13 mouse cellular contexts compared by ENCODE assay signal in genomic region chr11:116660181-116660580, GRCm38 (mm10). TPM values are rescaled to one million over a fixed set of nuclear protein-coding genes. Genes with fewer than 3 reads are reported as not detected.
DNase-seq lines count a peak whose midpoint lies in the region; ATAC-seq lines count a peak whose summit lies in the region.
"Had no signal": no experiment of that assay in that cellular context is flagged by ENCODE, and none has a peak within 500 bp of the region (broad histone marks: within the 10 kb centered on the region; RNA-seq: fewer than 3 reads in every experiment).

No protein-coding gene starts in this region.

- H3K27me3 ChIP-seq in midbrain, embryonic 10.5 days (ENCODE audit: low read depth, poor library complexity, severe bottlenecking) = peaks cover 58% of the 10 kb centered on the region
- no peaks in the 10 kb centered on the region; the same call in 1 of the 2 replicates for H3K27me3 ChIP-seq in midbrain, embryonic 11.5 days (ENCODE audit: control insufficient read depth, insufficient read depth, low read length)
- peaks cover 14% of the 10 kb centered on the region for H3K27me3 ChIP-seq in hindbrain, embryonic 12.5 days
- H3K27me3 ChIP-seq in neural tube, embryonic 14.5 days (ENCODE audit: control insufficient read depth, insufficient read depth, low read length) = no peaks in the 10 kb centered on the region

- peaks cover 73% of the 10 kb centered on the region for H3K4me1 ChIP-seq in midbrain, embryonic 10.5 days
- peaks cover 50% of the 10 kb centered on the region for H3K4me1 ChIP-seq in midbrain, embryonic 11.5 days (ENCODE audit: control insufficient read depth, insufficient read depth, low read length)
- peaks cover 65% of the 10 kb centered on the region for H3K4me1 ChIP-seq in hindbrain, embryonic 12.5 days
- peaks cover 51% of the 10 kb centered on the region for H3K4me1 ChIP-seq in neural tube, embryonic 14.5 days (ENCODE audit: control insufficient read depth, insufficient read depth, low read length)

- WGBS in midbrain, embryonic 10.5 days = 88% methylated on average over 9 of the region's 9 CpGs
- 85% methylated on average over 9 of the region's 9 CpGs for WGBS in midbrain, embryonic 11.5 days
- 77% methylated on average over 9 of the region's 9 CpGs for WGBS in hindbrain, embryonic 12.5 days
- 50% methylated on average over 9 of the region's 9 CpGs for WGBS in neural tube, embryonic 14.5 days

- no peak overlapping the region for H3K4me3 ChIP-seq in midbrain, embryonic 10.5 days
- H3K4me3 ChIP-seq in midbrain, embryonic 11.5 days (ENCODE audit: low read depth, low read length) = no peak overlapping the region
- no peak overlapping the region for H3K4me3 ChIP-seq in hindbrain, embryonic 12.5 days
- no peak overlapping the region for H3K4me3 ChIP-seq in neural tube, embryonic 14.5 days (ENCODE audit: low read depth, low read length)

- peak overlapping the region; percentile 81 for H3K27ac ChIP-seq in midbrain, embryonic 10.5 days (replicated peaks)
- no peak overlapping the region for H3K27ac ChIP-seq in midbrain, embryonic 11.5 days (ENCODE audit: low read depth, low read length)
- H3K27ac ChIP-seq in hindbrain, embryonic 12.5 days = peak overlapping the region; percentile 93
- H3K27ac ChIP-seq in neural tube, embryonic 14.5 days (ENCODE audit: low read depth, low read length) = peak overlapping the region; percentile 79

- H3K9me3 ChIP-seq in midbrain, embryonic 10.5 days (replicated peaks) = no peaks in the 10 kb centered on the region
- H3K9me3 ChIP-seq in midbrain, embryonic 11.5 days (ENCODE audit: control insufficient read depth, low read length) = no peaks in the 10 kb centered on the region
- no peaks in the 10 kb centered on the region for H3K9me3 ChIP-seq in hindbrain, embryonic 12.5 days (replicated peaks)
- H3K9me3 ChIP-seq in neural tube, embryonic 14.5 days (ENCODE audit: control insufficient read depth, low read length) = no peaks in the 10 kb centered on the region

- peak; percentile 87 for DNase-seq in heart, adult 11 months
- DNase-seq in heart, postnatal 4 days = no peak
- DNase-seq in midbrain, embryonic 10.5 days (ENCODE audit: low spot score) = no peak
- no peak for DNase-seq in midbrain, embryonic 11.5 days (ENCODE audit: low spot score, missing footprints)
- no peak for DNase-seq in spleen, postnatal 36 days (ENCODE audit: low spot score in 2 of 2)
- no peak for DNase-seq in adrenal gland, postnatal 4 days (ENCODE audit: low spot score in 2 of 2)
- DNase-seq: kidney, postnatal 14 days; lung, postnatal 14 days; right cerebral cortex, postnatal 14 days had no signal

- H3K9ac ChIP-seq in midbrain, embryonic 11.5 days (ENCODE audit: low read length) = no peak overlapping the region
- peak overlapping the region; percentile 15; the same call in 1 of the 2 replicates for H3K9ac ChIP-seq in hindbrain, embryonic 12.5 days
- H3K9ac ChIP-seq in neural tube, embryonic 14.5 days (replicated peaks; ENCODE audit: low read depth, low read length) = no peak overlapping the region

- H3K36me3 ChIP-seq in midbrain, embryonic 10.5 days = no peaks in the 10 kb centered on the region
- H3K36me3 ChIP-seq in midbrain, embryonic 11.5 days (ENCODE audit: control insufficient read depth, insufficient read depth, low read length) = no peaks in the 10 kb centered on the region
- H3K36me3 ChIP-seq in hindbrain, embryonic 12.5 days = no peaks in the 10 kb centered on the region
- no peaks in the 10 kb centered on the region for H3K36me3 ChIP-seq in neural tube, embryonic 14.5 days (ENCODE audit: control insufficient read depth, insufficient read depth, low read length)

- no peak for ATAC-seq in midbrain, embryonic 11.5 days (ENCODE audit: low FRiP score)
- no peak for ATAC-seq in hindbrain, embryonic 12.5 days (ENCODE audit: low FRiP score)
- no peak for ATAC-seq in neural tube, embryonic 14.5 days (ENCODE audit: low read depth)
- ATAC-seq: CD4-positive, CD25-positive, alpha-beta regulatory T cell, adult 4 months had no signal

- H3K4me2 ChIP-seq in midbrain, embryonic 11.5 days = no peak overlapping the region
- H3K4me2 ChIP-seq in hindbrain, embryonic 12.5 days (replicated peaks) = no peak overlapping the region
- no peak overlapping the region for H3K4me2 ChIP-seq in neural tube, embryonic 14.5 days (ENCODE audit: low read depth, low read length)

RNA-seq across cellular contexts. Expression of gene Cygb, which starts 6.1 kb away (rescaled TPM):
- total RNA-seq in heart, postnatal 4 days (2021) = 10 to 100 TPM; 46.2 to 57.9 TPM
- polyA plus RNA-seq in midbrain, embryonic 10.5 days (2016; fragmentation: Nextera tagmentation; extraction: Ambion mirVana) = 2.5 and 2.8 TPM in 2 replicates
- 1.7 and 2.1 TPM in 2 replicates for polyA plus RNA-seq in midbrain, embryonic 11.5 days (2014; fragmentation: Nextera tagmentation; extraction: Ambion mirVana)
- 4.5 and 5.9 TPM in 2 replicates for polyA plus RNA-seq in hindbrain, embryonic 12.5 days (2016; fragmentation: Nextera tagmentation; extraction: Ambion mirVana)
- polyA plus RNA-seq in neural tube, embryonic 14.5 days (2014; fragmentation: Nextera tagmentation; extraction: Ambion mirVana) = 23.7 and 29.1 TPM in 2 replicates
- 10 to 100 TPM; 39.7 to 43.6 TPM for total RNA-seq in adrenal gland, postnatal 4 days (2021)
- total RNA-seq: granulocyte monocyte progenitor cell, adult 5-6 weeks had no signal
- polyA plus RNA-seq: CD4-positive, CD25-positive, alpha-beta regulatory T cell, adult 4 months had no signal

RNA-seq across cellular contexts. Expression of gene Prcd, which starts 6.8 kb away (rescaled TPM):
- 1 to 10 TPM; 1.1 to 1.5 TPM for total RNA-seq in heart, postnatal 4 days (2021)
- 0.65 and 0.77 TPM in 2 replicates for polyA plus RNA-seq in midbrain, embryonic 10.5 days (2016; fragmentation: Nextera tagmentation; extraction: Ambion mirVana)
- polyA plus RNA-seq in midbrain, embryonic 11.5 days (2014; fragmentation: Nextera tagmentation; extraction: Ambion mirVana) = 0.22 and 1.0 TPM in 2 replicates
- 0.34 and 0.43 TPM in 2 replicates for polyA plus RNA-seq in hindbrain, embryonic 12.5 days (2016; fragmentation: Nextera tagmentation; extraction: Ambion mirVana)
- polyA plus RNA-seq in neural tube, embryonic 14.5 days (2014; fragmentation: Nextera tagmentation; extraction: Ambion mirVana) = 2.7 and 3.1 TPM in 2 replicates
- total RNA-seq in adrenal gland, postnatal 4 days (2021) = 1 to 10 TPM; 5.2 to 5.5 TPM
- total RNA-seq: granulocyte monocyte progenitor cell, adult 5-6 weeks had no signal
- polyA plus RNA-seq: CD4-positive, CD25-positive, alpha-beta regulatory T cell, adult 4 months had no signal

RNA-seq across cellular contexts. Expression of gene Rhbdf2, which starts 33.4 kb away (rescaled TPM):
- 10 to 100 TPM; 16.4 to 17.5 TPM for total RNA-seq in heart, postnatal 4 days (2021)
- polyA plus RNA-seq in midbrain, embryonic 10.5 days (2016; fragmentation: Nextera tagmentation; extraction: Ambion mirVana) = 2.5 and 3.3 TPM in 2 replicates
- polyA plus RNA-seq in midbrain, embryonic 11.5 days (2014; fragmentation: Nextera tagmentation; extraction: Ambion mirVana) = 1.2 and 1.3 TPM in 2 replicates
- 3.7 and 4.5 TPM in 2 replicates for polyA plus RNA-seq in hindbrain, embryonic 12.5 days (2016; fragmentation: Nextera tagmentation; extraction: Ambion mirVana)
- polyA plus RNA-seq in neural tube, embryonic 14.5 days (2014; fragmentation: Nextera tagmentation; extraction: Ambion mirVana) = 0.52 and 1.1 TPM in 2 replicates
- 10 to 100 TPM; 18.0 TPM for total RNA-seq in adrenal gland, postnatal 4 days (2021)
